Mouse (Mus musculus): ENCODE data around the gene Washc3. TPM values are rescaled to one million over a fixed set of nuclear protein-coding genes. Genes with fewer than 3 reads are reported as not detected.

Washc3 gene
- total RNA-seq, 2 experiments from 2014 or later: 24.3 to 25.7 TPM

GRCm38 (mm10) chr10:88250300-88250699 lies 49.4 kb downstream of the Washc3 start:
- intact Hi-C loops (cut with DNase I): no loop called here
- no peak for DNase-seq (ENCODE audit: low spot score in 2 of 2)

DNA sequence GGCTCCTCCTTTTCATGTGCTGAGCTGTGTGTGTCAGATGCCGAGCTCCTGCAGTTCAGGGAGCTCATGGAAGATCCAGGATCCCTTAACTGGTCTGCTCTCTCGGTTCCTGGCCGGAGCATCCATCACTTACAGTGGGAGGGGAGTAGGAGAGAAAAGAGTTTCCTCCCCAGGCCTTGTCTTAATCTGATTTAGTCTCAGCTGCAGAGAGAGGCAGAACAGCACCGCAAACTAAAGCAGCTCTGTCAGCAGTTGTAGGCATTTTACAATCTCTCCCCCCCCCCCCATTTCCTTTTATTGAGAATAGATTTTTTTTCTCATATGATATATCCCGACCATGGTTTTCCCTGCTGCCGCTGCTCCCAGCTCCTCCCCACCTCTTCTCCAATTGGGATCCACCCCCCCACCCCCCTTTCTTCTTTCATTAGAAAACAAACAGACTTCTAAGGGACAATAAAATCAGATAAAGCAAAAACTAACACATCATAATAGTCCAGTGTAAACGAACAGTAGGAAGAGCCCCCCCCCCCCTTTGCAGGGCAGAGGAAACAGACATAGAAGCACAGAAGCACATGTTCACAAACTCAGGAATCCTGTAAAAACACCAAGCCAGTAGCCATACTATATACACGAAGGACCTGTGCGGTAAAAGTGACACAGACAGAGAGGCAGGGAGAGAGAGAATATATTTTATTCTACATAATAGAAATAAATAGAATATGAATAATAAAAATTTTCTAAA lies 51.4 kb downstream of the Washc3 start:
- DNase-seq (ENCODE audit: low spot score in 2 of 2): no peak
- intact Hi-C loops (cut with DNase I): no loop called here

- intact Hi-C loops (cut with DNase I): no loop called here
- no peak for DNase-seq (ENCODE audit: low spot score in 2 of 2)
These were observed 54.7 kb downstream of the Washc3 start for GRCm38 (mm10) chr10:88255556-88255955.

GRCm38 (mm10) chr10:88260309-88260708 lies 59.4 kb downstream of the Washc3 start:
- intact Hi-C loops (cut with DNase I): no loop called here

DNA sequence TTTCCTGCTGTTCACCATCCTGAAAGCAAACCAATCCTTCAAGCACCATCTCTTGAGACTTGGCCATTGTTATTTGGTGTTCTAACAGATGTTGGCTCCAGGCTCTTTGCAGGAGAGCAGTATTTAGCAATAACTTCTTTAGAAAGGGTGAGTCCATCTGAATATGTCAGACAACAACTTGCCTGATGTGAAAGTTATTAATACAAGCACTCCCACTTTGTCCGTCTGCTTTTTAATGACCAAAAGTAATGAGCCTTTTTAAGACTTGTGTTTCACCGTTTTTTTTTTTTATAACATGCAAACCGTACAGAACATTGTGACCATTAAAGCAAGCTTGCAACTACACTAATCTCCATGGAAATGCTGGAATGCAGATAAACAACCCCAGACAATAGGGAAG lies 60.3 kb downstream of the Washc3 start:
- DNase-seq (ENCODE audit: low spot score in 2 of 2): no peak
- intact Hi-C loops (cut with DNase I): no loop called here

More at GRCm38 (mm10) chr10:88260309-88260708, 59.4 kb downstream of the Washc3 start:
- no peak for DNase-seq (ENCODE audit: low spot score in 2 of 2)

DNA sequence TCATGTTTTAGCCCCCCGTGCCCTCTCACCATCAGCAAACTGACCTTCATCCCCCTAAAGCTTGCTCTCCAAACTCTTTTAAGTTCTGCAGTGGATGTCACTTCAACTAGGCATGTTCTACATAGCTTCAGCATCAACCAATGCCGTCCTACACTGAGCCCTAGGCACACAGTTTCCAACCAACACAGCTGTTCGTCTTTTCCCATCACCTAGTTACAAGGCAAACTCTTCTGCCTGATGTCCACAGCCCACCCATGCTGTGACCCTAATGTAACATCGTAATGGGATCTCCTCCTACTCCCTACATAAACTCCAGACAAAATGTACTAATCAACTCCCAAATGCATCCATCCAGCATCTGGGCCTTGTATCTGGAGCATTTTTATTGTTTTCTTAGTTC lies 62.5 kb downstream of the Washc3 start:
- intact Hi-C loops (cut with DNase I): no loop called here

GRCm38 (mm10) chr10:88274045-88274444 lies 73.2 kb downstream of the Washc3 start:
- intact Hi-C loops (cut with DNase I): no loop called here
- DNase-seq (ENCODE audit: low spot score in 2 of 2): no peak

More for the DNA sequence above, 62.5 kb downstream of the Washc3 start:
- no peak for DNase-seq (ENCODE audit: low spot score in 2 of 2)

- intact Hi-C loops (cut with DNase I): no loop called here
- no peak for DNase-seq (ENCODE audit: low spot score in 2 of 2)
These were observed 80.8 kb downstream of the Washc3 start for GRCm38 (mm10) chr10:88281699-88282098.

DNA sequence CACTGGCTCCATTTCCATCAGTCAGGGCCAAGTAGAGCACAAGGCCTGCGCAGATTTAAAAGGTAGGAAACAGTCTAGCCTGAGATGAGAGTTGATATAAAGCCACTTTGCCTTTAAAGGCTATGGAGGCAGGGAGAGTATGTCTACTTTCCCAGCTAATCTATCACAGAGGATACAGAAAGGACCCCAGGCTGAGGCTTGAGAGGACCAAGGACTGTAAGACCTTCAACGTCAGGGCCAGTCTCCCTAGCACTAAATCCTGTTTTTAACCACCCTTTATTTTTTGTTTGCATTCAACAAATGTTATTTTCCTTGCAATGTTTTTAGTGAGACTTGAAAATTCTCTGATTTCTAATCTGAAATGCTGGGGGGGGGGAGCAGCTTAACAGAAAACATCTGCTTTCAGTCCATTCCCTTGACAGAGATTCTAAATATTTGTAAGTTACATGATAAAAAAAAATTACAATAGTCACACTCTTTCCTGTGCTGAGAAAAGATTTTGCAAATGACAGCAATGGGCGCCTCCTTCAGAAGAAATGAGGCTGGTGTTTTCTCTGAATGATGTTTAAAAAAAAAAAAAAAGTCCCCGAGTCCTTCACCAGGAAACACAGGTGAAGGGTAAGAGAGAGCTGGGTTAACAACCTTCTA lies 83.6 kb downstream of the Washc3 start:
- intact Hi-C loops (cut with DNase I): no loop called here
- DNase-seq (ENCODE audit: low spot score in 2 of 2): no peak

DNA sequence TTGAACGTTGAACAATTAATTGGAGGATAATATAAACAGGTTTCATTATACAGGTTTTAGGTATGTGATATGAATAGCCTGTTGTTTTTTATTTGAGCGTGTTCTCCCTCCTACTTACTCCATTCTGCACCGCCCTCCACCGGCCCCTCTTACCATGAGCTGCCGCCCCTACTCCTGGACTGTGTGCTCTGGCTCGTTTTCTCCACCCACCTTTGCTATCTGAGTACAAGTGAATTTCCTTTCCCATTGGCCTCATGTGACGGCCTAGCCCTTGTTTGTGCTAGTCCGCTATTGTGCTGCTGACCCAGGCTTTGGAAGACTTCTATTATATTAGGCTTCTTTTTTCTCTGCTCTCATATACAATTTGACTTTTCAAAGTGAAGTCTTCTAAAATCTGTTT lies 86.4 kb downstream of the Washc3 start:
- no peak for DNase-seq (ENCODE audit: low spot score in 2 of 2)
- intact Hi-C loops (cut with DNase I): no loop called here

DNA sequence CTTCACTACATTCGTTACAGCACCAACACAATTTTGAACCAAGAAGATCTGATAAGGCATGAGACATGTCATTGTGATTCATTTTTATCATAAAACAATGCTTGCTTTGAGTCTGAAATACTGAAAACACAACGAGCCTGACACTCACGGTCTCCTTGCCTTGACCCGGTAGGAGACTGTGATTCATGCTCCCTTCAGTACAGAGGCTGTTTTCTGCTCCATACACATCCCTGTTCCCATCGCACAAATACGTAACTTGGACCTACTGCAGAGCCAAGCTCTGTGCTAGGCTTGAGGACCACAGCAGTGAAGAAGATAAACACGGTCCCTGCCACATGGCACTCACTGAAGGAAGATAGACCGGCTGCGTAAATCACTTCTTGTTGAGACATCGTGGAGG lies 87.2 kb downstream of the Washc3 start:
- intact Hi-C loops (cut with DNase I): no loop called here
- DNase-seq (ENCODE audit: low spot score in 2 of 2): no peak

GRCm38 (mm10) chr10:88295091-88295490 lies 94.2 kb downstream of the Washc3 start:
- intact Hi-C loops (cut with DNase I): no loop called here
- no peak for DNase-seq (ENCODE audit: low spot score in 2 of 2)

Other genes starting within 250 kb of the Washc3 start
- 10 to 100 TPM in 1 of 2 experiments, not detected in 1; 81.7 TPM for gene Pmch, start 110.0 kb upstream of the Washc3 start, total RNA-seq (2021)
- gene Parpbp, start 54.2 kb upstream of the Washc3 start, total RNA-seq (2021): under 1 TPM; 0.34 TPM
- 1 to 10 TPM; 6.7 to 8.6 TPM for gene Nup37, start 54.1 kb upstream of the Washc3 start, total RNA-seq (2021)
- under 1 TPM; 0.80 to 0.82 TPM for gene Dram1, start 178.0 kb downstream of the Washc3 start, total RNA-seq (2021)
- gene Gnptab, start 178.0 kb downstream of the Washc3 start, total RNA-seq (2021): 10 to 100 TPM; 66.6 to 68.1 TPM

Data from left cerebral cortex, postnatal 25 days (tissue).